Mouse (Mus musculus) liver, embryonic 14.5 days (tissue): ENCODE results near the gene Dlgap1.

Experiments used
- CTCF ChIP-seq: IDR thresholded peaks from 2 replicates; pipeline ENCODE4 v1.5.1; 2016; ENCODE audit warnings: antibody characterized with exemption, low read depth, control low read depth
- EP300 ChIP-seq: IDR thresholded peaks from 2 replicates; pipeline ENCODE4 v1.6.1; 2016; ENCODE audit warnings: antibody characterized with exemption, low read depth

GRCm38 (mm10) chr17:70755669-70756263, 786.9 kb downstream of the Dlgap1 start:
- TF ChIP-seq CTCF (no peak), EP300 (no peak)
